Mouse (Mus musculus): Measurements from ENCODE around the gene Mpp3.

DNA sequence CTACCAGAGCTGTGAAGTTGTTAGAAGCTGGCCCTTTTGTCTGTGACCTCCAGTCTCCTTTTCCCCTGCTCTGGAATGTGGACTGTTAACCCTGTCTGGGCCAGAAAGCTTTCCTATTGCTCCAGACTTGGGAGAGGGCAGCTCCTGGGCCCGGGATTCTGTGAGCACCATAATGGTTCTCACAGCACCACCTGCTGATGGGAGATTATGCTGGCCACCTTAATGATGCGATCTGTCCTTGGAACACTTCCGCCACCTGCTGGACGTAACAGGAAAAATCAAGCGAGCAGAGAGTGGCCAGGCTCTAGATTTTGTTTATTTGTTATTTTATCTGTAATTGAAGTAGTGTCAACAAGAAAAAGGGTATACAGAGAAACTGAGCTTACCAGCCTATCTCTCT is 59.5 kb downstream of the Mpp3 start:
- TF ChIP-seq CTCF (IDR thresholded peaks at IDR 0.05; ENCODE audit: insufficient read depth, low read length) (peak; percentile 100), POLR2A (IDR thresholded peaks at IDR 0.05; ENCODE audit: borderline replicate concordance, extremely low read depth, low read depth, low read length) (no peak)
